Mouse (Mus musculus): ENCODE results near the gene Rsbn1l. TPM values are rescaled to one million over a fixed set of nuclear protein-coding genes. Genes with fewer than 3 reads are reported as not detected.
A peak's percentile ranks its signal among the peaks of the same experiment; 100 is the strongest.
"Not testable (repeated sequence)": the region's sequence is repeated elsewhere in the genome, so short reads cannot be mapped to it uniquely, and the experiment has no call there.

Gene Rsbn1l
- total RNA-seq, 1 experiment from 2014 or later = 54.1 TPM

GRCm38 (mm10) chr5:20950855-20951650 is 5.1 kb downstream of the Rsbn1l start:
- ATAC-seq (replicated peaks; ENCODE audit: low read depth, poor library complexity, severe bottlenecking) = no peak

- no peak for ATAC-seq (replicated peaks; ENCODE audit: low read depth, poor library complexity, severe bottlenecking)
Measured at GRCm38 (mm10) chr5:20950516-20950854, 5.7 kb downstream of the Rsbn1l start.

- ATAC-seq (replicated peaks; ENCODE audit: low read depth, poor library complexity, severe bottlenecking) = no peak
Measured at GRCm38 (mm10) chr5:20950093-20950492, 6.1 kb downstream of the Rsbn1l start.

GRCm38 (mm10) chr5:20946906-20947305 is 9.3 kb downstream of the Rsbn1l start:
- ATAC-seq (replicated peaks; ENCODE audit: low read depth, poor library complexity, severe bottlenecking) = no peak

GRCm38 (mm10) chr5:20944961-20945748 is 11.0 kb downstream of the Rsbn1l start:
- ATAC-seq (replicated peaks; ENCODE audit: low read depth, poor library complexity, severe bottlenecking) = peak; percentile 59

DNA sequence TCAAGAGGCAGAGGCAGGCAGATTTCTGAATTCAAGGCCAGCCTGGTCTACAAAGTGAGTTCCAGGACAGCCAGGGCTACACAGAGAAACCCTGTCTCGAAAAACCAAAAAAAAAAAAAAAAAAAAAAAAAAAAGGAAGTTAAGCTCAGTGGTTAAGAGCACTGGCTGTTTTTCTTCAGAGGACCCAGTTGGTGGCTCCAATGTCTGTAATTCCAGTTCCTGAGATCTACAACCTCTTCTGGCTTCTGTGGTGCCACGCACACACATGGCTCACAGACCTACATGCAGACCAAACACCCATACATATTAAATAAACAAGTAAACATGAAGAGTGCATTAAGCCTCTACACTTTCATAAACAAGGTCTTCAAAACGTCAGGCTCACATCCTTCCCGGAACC is 12.4 kb downstream of the Rsbn1l start:
- not testable (repeated sequence) for ATAC-seq (replicated peaks; ENCODE audit: low read depth, poor library complexity, severe bottlenecking)

DNA sequence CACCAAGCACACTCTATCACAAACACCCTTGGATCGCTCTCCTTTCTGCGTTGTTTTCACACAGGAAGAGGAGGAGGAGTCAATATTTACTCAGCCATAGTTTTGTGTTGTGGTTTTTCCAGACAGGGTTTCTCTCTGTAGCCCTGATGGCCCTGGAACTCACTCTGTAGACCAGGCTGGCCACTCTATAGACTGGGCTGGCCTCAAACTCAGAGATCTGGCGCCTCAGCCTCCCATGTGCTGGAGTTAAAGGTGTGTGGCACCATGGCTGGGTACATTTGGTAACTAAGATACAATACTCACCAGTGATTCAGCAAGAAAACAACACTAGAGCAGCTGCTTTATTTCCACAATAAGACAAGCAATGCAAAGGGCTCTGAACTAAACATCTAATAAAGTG is 13.7 kb downstream of the Rsbn1l start:
- no peak for ATAC-seq (replicated peaks; ENCODE audit: low read depth, poor library complexity, severe bottlenecking)

- peak; percentile 84 for ATAC-seq (replicated peaks; ENCODE audit: low read depth, poor library complexity, severe bottlenecking)
Measured at GRCm38 (mm10) chr5:20941205-20941604, 15.0 kb downstream of the Rsbn1l start.

- no peak for ATAC-seq (replicated peaks; ENCODE audit: low read depth, poor library complexity, severe bottlenecking)
Measured at GRCm38 (mm10) chr5:20940696-20941095, 15.5 kb downstream of the Rsbn1l start.

- no peak for ATAC-seq (replicated peaks; ENCODE audit: low read depth, poor library complexity, severe bottlenecking)
Measured at GRCm38 (mm10) chr5:20940040-20940571, 16.1 kb downstream of the Rsbn1l start.

GRCm38 (mm10) chr5:20938523-20938922 is 17.7 kb downstream of the Rsbn1l start:
- ATAC-seq (replicated peaks; ENCODE audit: low read depth, poor library complexity, severe bottlenecking) = no peak

GRCm38 (mm10) chr5:20935934-20936333 is 20.3 kb downstream of the Rsbn1l start:
- no peak for ATAC-seq (replicated peaks; ENCODE audit: low read depth, poor library complexity, severe bottlenecking)

GRCm38 (mm10) chr5:20932585-20932984 is 23.6 kb downstream of the Rsbn1l start:
- ATAC-seq (replicated peaks; ENCODE audit: low read depth, poor library complexity, severe bottlenecking) = peak; percentile 81

DNA sequence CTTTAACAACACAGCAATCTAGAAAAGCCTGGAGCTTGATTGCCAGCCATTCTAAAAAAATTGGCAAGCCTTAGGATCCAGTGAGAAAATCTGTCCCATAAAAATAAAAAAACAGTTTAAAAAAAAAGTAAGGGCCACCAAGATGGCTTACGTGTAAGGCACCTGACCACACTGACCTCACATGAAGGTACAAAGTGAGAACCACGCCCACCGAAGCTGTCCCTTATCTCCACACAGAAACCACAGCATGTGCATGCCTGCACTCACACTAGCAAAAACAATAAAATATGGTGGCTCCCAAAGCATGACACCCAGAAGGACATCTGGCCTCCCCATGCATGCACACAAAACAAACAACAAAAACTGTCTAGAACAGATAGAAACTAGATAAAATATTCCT is 24.9 kb downstream of the Rsbn1l start:
- peak; percentile 33; the same call in 1 of the 2 replicates for ATAC-seq (replicated peaks; ENCODE audit: low read depth, poor library complexity, severe bottlenecking)

DNA sequence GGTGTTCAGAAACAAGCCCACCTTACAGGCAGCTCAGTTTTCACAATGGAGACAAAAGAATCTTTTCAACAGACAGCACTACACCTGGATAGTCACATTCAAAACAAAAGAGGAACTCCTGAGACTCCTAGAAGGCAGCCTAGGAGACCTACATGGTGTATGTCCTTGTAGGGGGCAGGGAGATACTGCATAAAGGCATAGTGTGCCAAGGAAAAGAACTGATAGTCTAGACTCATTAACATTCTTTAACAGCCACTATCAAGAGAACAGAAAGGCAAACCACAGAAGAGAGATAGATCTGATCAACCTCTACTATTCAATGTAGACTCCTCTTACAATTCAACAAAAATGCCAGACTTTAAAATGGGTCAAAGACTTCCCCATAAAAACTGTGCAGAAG is 25.8 kb downstream of the Rsbn1l start:
- ATAC-seq (replicated peaks; ENCODE audit: low read depth, poor library complexity, severe bottlenecking) = peak; percentile 31; the same call in 1 of the 2 replicates

DNA sequence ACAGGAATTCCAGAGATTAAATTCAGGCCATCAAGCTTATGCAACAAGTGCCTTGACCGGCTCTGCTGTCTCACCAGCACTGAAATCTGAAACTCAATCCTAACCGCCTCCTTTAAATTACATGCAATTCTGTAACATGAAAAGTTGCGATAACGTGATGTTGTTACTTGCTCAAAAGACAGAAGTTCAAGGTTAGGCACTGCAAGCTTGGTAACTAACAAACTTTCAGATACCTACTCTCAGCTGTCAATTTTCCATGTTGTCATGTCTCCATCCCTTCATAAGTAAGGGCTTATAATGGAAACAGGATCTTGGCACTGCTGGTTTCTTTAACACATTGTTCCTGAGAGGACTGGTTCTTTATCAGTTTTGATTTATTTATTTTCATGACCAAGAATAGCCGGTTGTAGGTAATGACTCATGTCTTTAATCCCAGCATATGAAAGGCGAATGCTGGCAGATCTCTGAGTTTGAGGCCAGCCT is 26.5 kb downstream of the Rsbn1l start:
- ATAC-seq (replicated peaks; ENCODE audit: low read depth, poor library complexity, severe bottlenecking) = no peak

DNA sequence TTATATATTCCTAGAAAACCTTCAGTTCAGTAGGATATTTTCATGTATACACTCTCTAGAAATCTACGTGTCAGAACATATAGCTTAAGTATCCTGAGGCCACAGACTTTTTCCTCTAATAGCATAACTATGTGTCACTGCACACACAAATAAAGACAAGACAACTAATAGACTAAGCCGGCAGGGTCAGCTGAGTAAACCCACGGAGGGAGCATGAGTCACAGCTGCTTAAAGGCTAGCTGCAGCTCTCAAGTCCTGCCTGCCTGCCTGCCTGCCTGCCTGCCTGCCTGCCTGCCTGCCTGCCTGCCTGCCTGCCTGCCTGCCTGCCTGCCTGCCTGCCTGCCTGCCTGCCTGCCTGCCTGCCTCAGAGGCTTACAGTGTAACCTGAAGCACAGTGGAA is 30.7 kb downstream of the Rsbn1l start:
- ATAC-seq (replicated peaks; ENCODE audit: low read depth, poor library complexity, severe bottlenecking) = no peak

DNA sequence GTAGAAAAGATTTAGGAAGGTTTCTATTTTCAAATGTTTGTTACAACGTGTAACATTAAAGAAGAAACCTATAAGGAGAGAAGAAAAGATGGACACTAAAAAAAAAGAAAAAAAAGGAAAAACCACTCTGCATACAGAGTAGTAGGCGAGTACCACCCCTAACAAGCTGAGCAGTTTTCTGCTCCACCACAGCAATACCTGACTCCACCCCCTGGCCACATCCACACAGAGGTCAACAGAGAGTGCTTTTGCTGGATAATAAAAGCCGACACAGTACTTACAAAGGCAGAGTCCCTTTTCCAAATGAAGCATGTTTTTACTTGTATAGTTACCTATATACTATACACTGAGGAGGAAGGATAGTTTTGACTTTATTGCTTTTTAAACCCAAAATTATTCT is 31.6 kb downstream of the Rsbn1l start:
- peak; percentile 71; the same call in 1 of the 2 replicates for ATAC-seq (replicated peaks; ENCODE audit: low read depth, poor library complexity, severe bottlenecking)

DNA sequence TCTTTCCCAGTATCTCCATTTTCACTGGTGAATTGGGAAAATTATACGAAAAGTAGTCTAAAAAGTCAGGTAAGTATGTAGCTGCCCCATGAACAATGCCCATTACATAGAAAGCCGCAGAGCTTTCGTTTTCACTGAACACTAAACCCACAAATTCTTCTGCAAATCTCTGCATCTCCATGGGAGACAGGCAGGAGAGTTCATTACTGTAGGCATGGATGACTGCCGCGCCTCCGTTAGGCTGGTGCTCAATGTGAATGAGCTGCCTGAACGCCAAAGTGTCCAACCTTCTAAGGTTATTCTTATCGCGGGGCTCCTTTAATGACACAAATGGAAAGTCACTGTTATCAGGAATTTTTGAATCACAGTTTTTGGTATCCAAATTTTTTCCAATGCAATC is 36.6 kb downstream of the Rsbn1l start:
- ATAC-seq (replicated peaks; ENCODE audit: low read depth, poor library complexity, severe bottlenecking) = no peak

DNA sequence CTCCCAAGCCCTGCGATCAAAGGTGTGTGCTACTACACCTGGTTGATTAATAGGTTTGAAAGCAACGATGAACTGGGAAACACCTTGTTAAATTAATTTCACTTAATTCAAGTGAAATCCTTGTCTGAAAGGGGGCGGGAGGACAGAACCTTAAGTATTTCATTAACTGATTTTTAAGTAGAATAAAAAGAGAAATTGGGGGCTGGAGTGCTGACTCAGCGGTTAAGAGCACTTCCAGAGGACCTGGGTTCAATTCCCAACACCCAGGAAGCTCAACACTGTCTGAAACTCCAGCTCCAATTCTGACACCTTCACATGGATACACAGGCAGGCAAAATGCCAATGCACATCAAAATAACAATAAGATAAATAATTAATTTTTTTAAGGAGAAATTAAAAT is 37.2 kb downstream of the Rsbn1l start:
- ATAC-seq (replicated peaks; ENCODE audit: low read depth, poor library complexity, severe bottlenecking) = no peak

All from common myeloid progenitor, adult 5-6 weeks (primary cell).